Mouse (Mus musculus): ENCODE measurements at regions not wholly inside any gene's neighbourhood (a gene's known extent, or its start where the extent isn't known, plus 50 kb on each side); places are given as distances from the start of the nearest gene placed in this dataset.

GRCm38 (mm10) chr15:70765471-70765870, 3068.9 kb upstream of the Gm6569 start:
- CTCF ChIA-PET, result no interaction called here
- POLR2A ChIA-PET, result no interaction called here

Data from embryonic stem cell, embryonic (primary cell).